Mouse (Mus musculus): Measurements from ENCODE around the gene Sp2. TPM values are rescaled to one million over a fixed set of nuclear protein-coding genes. Genes with fewer than 3 reads are reported as not detected.

The Sp2 gene
- 5.2 and 5.9 TPM in 2 replicates for total RNA-seq (2014; rRNA removed)
- polyA plus RNA-seq (2015; fragmentation: Nextera tagmentation; extraction: Ambion mirVana), result 13.4 and 13.7 TPM in 2 replicates

- Histone ChIP-seq H3K9ac (replicated peaks; ENCODE audit: low read length, poor library complexity, severe bottlenecking) (0 out of 2 replicates have a peak within 1 kb of the TSS, but pooled peaks have one; percentile 19), H3K9me3 (ENCODE audit: low read length) (no peaks in the 10 kb centered on the region), H3K4me3 (ENCODE audit: low read depth, low read length) (no peak within 1 kb of the TSS), H3K27me3 (ENCODE audit: insufficient read depth, low read length) (0 out of 2 replicates have a peak, but pooled peaks cover 3% of the 10 kb centered on the region), H3K36me3 (ENCODE audit: insufficient read depth, low read length) (no peaks in the 10 kb centered on the region), H3K4me2 (ENCODE audit: low read depth, low read length, poor library complexity, severe bottlenecking) (no peak within 1 kb of the TSS; the same call in 1 of the 2 replicates), H3K27ac (ENCODE audit: low read depth, low read length) (no peak within 1 kb of the TSS), H3K4me1 (ENCODE audit: insufficient read depth, low read length) (no peaks in the 10 kb centered on the region; the same call in 1 of the 2 replicates)
- WGBS, result 80% methylated on average over 7 of the region's 7 CpGs
- TF ChIP-seq CTCF (IDR thresholded peaks at IDR 0.05), result no peak
- no peak for ATAC-seq (ENCODE audit: low FRiP score)
- DNase-seq (ENCODE audit: low spot score), result no peak
Observed at GRCm38 (mm10) chr11:96982859-96983258, at the start of gene Sp2. Sp2 (minus strand) TSS chr11:96982959.

GRCm38 (mm10) chr11:97032499-97032898, 49.7 kb upstream of the Sp2 start:
- Histone ChIP-seq H3K9ac (replicated peaks; ENCODE audit: low read length, poor library complexity, severe bottlenecking) (no peak overlapping the region), H3K9me3 (ENCODE audit: low read length) (no peaks in the 10 kb centered on the region), H3K36me3 (ENCODE audit: insufficient read depth, low read length) (0 out of 2 replicates have a peak, but pooled peaks cover 2% of the 10 kb centered on the region), H3K27me3 (ENCODE audit: insufficient read depth, low read length) (no peaks in the 10 kb centered on the region), H3K27ac (ENCODE audit: low read depth, low read length) (no peak overlapping the region), H3K4me3 (ENCODE audit: low read depth, low read length) (no peak overlapping the region), H3K4me2 (ENCODE audit: low read depth, low read length, poor library complexity, severe bottlenecking) (no peak overlapping the region), H3K4me1 (ENCODE audit: insufficient read depth, low read length) (no peaks in the 10 kb centered on the region; the same call in 1 of the 2 replicates)
- 97% methylated on average over 4 of the region's 4 CpGs for WGBS
- no peak for TF ChIP-seq CTCF (IDR thresholded peaks at IDR 0.05)
- ATAC-seq (ENCODE audit: low FRiP score) (no peak), DNase-seq (ENCODE audit: low spot score) (no peak)

DNA sequence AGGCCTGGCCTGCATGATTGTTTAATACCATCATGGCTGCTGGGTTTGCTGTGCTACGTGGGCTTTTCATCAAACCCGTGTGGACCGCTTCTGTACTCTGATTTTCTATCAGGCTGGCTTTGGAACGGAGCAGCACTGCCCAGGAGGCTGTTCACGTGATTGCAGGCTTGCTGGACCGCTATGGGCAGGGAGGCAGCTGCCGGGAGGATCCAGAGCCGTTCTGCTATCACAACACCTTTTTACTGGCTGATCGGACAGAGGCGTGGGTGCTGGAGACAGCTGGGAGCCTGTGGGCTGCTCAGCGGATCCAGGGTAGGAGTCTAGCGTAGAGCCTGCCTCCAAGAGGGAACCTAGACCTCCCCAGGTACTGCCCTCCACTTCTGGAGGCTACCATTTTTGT, 49.2 kb upstream of the Sp2 start:
- 0 out of 2 replicates have a peak, but pooled peaks cover 2% of the 10 kb centered on the region for H3K36me3 ChIP-seq (ENCODE audit: insufficient read depth, low read length)
- TF ChIP-seq CTCF (IDR thresholded peaks at IDR 0.05), result no peak
- ATAC-seq (ENCODE audit: low FRiP score) (no peak), DNase-seq (ENCODE audit: low spot score) (no peak)
- H3K27ac ChIP-seq (ENCODE audit: low read depth, low read length), result no peak overlapping the region
- no peaks in the 10 kb centered on the region for H3K9me3 ChIP-seq (ENCODE audit: low read length)
- no peak overlapping the region for H3K4me3 ChIP-seq (ENCODE audit: low read depth, low read length)
- no peak overlapping the region for H3K9ac ChIP-seq (replicated peaks; ENCODE audit: low read length, poor library complexity, severe bottlenecking)
- H3K27me3 ChIP-seq (ENCODE audit: insufficient read depth, low read length), result no peaks in the 10 kb centered on the region
- no peaks in the 10 kb centered on the region; the same call in 1 of the 2 replicates for H3K4me1 ChIP-seq (ENCODE audit: insufficient read depth, low read length)
- no peak overlapping the region for H3K4me2 ChIP-seq (ENCODE audit: low read depth, low read length, poor library complexity, severe bottlenecking)
- 86% methylated on average over 12 of the region's 12 CpGs for WGBS

GRCm38 (mm10) chr11:97030426-97030825, 47.7 kb upstream of the Sp2 start:
- Histone ChIP-seq H3K36me3 (ENCODE audit: insufficient read depth, low read length) (0 out of 2 replicates have a peak, but pooled peaks cover 2% of the 10 kb centered on the region), H3K27me3 (ENCODE audit: insufficient read depth, low read length) (peaks cover 3% of the 10 kb centered on the region; the same call in 1 of the 2 replicates), H3K27ac (ENCODE audit: low read depth, low read length) (0 out of 2 replicates have a peak overlapping the region, but pooled peaks have one; percentile 18), H3K4me3 (ENCODE audit: low read depth, low read length) (peak overlapping the region; percentile 63), H3K9me3 (ENCODE audit: low read length) (no peaks in the 10 kb centered on the region), H3K4me1 (ENCODE audit: insufficient read depth, low read length) (no peaks in the 10 kb centered on the region; the same call in 1 of the 2 replicates), H3K9ac (replicated peaks; ENCODE audit: low read length, poor library complexity, severe bottlenecking) (peak overlapping the region; percentile 67; the same call in 1 of the 2 replicates), H3K4me2 (ENCODE audit: low read depth, low read length, poor library complexity, severe bottlenecking) (peak overlapping the region; percentile 85)
- DNase-seq (ENCODE audit: low spot score), result no peak
- 22% methylated on average over 15 of the region's 15 CpGs for WGBS
- no peak for TF ChIP-seq CTCF (IDR thresholded peaks at IDR 0.05)
- no peak for ATAC-seq (ENCODE audit: low FRiP score)

- Histone ChIP-seq H3K27ac (ENCODE audit: low read depth, low read length) (peak within 1 kb of the TSS; percentile 69), H3K36me3 (ENCODE audit: insufficient read depth, low read length) (0 out of 2 replicates have a peak, but pooled peaks cover 2% of the 10 kb centered on the region), H3K27me3 (ENCODE audit: insufficient read depth, low read length) (peaks cover 9% of the 10 kb centered on the region; the same call in 1 of the 2 replicates), H3K9ac (replicated peaks; ENCODE audit: low read length, poor library complexity, severe bottlenecking) (peak within 1 kb of the TSS; percentile 67), H3K9me3 (ENCODE audit: low read length) (no peaks in the 10 kb centered on the region), H3K4me2 (ENCODE audit: low read depth, low read length, poor library complexity, severe bottlenecking) (peak within 1 kb of the TSS; percentile 85), H3K4me1 (ENCODE audit: insufficient read depth, low read length) (no peaks in the 10 kb centered on the region; the same call in 1 of the 2 replicates), H3K4me3 (ENCODE audit: low read depth, low read length) (peak within 1 kb of the TSS; percentile 63)
- WGBS, result 0% methylated on average over 25 of the region's 25 CpGs
- ATAC-seq (ENCODE audit: low FRiP score), result peak; percentile 55; the same call in 1 of the 2 replicates
- peak; percentile 86 for DNase-seq (ENCODE audit: low spot score)
- TF ChIP-seq CTCF (IDR thresholded peaks at IDR 0.05), result peak; percentile 90
Observed at GRCm38 (mm10) chr11:97029686-97030417, 47.1 kb upstream of the Sp2 start, which contains the start of gene Scrn2. Scrn2 (plus strand) TSS chr11:97029938.

All from midbrain, postnatal 0 days (tissue).